Mouse (Mus musculus) heart, adult 8-10 months (tissue): ENCODE measurements at regions not wholly inside any gene's neighbourhood (a gene's known extent, or its start where the extent isn't known, plus 50 kb on each side); places are given as distances from the start of the nearest gene placed in this dataset.
"Not testable (repeated sequence)": the region's sequence is repeated elsewhere in the genome, so short reads cannot be mapped to it uniquely, and the experiment has no call there.

Experiments used
- DNase-seq: peaks from one replicate; pipeline ENCODE4 v3.0.0; 2022; ENCODE audit warnings: low spot score

DNA sequence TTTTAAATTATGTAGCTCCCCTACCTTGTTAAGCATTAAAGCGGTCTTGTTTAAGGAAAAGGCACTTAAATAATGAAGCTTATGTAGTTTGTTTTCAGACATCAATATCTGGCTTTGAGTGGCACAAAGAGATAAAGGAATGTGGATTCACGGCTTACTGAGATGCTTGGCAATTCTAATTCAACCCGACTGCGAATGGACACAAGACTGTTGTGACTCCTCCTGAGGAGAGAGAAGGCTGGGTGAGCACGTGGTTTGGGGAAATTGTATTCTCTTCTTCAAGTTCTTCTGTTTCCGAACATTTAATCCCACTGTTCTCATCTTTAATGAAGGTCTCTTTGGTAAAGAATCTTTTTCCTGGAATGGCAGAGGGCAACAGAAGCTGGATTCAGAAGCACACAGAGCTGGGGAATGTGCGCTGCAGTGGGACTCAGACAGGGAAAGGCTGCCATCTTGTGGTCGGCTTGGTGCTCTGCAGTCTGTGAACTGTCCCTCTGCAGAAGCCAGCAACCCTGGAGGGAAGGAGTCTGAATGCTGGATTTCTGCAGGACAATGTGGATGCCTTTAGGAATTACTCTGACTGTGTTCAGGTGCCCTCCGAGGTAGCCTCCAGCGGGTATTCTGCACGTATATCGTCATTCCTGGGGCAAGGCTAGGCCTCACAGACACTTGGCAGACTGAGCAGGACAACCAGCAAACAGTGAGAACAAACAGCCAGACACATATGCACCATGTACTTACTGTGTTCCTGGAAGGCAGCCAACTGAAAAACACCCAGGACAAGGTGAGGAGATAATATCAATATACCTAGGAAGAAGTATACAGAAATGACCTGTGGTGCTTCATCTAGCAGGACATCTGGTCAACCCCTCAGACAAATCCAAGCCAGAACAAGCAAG, 54.0 kb upstream of the Pax1 start:
- peak; percentile 15 for DNase-seq

GRCm38 (mm10) chr2:147306728-147307127, 55.0 kb upstream of the Pax1 start:
- no peak for DNase-seq

DNA sequence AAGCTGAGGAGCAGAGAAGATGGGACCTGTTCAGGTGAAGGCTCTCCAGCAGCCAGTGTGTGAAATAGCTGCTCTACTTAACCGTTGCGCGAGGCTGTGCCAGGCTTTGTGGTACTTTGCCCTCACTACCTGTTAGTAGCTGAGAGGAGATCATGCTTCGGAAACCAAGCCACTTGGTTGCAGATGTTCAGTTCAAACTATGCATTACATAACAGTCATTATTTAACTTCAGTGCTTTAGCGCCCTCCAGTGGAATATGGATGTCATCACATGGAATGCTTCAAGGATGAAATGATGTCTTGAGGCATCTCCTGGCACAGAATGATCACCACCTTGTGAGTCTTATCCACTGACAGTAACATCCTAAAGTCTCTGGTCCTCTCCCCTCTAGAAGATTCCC, 56.5 kb upstream of the Pax1 start:
- no peak for DNase-seq

DNA sequence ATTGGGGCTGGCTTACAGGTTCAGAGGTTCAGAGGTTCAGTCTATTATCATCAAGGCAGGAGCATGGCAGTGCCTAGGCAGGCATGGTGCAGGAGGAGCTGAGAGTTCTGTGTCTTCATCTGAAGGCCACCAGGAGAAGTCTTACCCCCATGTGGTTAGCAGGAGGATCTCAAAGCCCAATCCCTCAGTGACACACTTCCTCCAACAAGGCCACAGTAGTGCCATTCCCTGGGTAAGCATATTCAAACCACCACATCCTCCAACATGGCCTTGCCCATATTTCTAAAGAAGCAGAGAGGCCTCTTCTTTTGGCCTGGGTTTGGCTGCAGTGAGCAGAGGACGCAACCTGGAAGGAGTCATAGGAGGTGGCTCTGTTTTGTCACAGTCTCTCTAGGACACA, 61.2 kb upstream of the Pax1 start:
- DNase-seq = no peak

DNA sequence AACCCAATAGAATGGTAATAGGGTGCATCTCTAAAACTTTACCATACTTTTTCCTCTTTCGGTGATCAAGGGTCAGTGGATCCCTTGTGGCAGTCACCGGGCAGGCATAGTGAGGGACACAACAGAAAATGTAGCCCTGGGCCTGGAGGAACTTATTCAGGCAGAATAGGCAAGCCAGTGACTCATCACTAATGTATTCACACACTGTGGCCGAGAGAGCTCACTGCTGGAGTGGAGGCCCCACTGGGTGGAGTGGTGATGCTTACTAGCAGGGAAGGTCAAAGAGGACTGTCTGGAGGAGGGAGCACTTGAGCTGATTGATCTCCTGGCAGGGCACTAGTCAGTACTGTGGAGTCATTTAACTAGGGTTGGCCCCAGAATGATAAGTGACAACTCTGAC, 62.4 kb upstream of the Pax1 start:
- no peak for DNase-seq

DNA sequence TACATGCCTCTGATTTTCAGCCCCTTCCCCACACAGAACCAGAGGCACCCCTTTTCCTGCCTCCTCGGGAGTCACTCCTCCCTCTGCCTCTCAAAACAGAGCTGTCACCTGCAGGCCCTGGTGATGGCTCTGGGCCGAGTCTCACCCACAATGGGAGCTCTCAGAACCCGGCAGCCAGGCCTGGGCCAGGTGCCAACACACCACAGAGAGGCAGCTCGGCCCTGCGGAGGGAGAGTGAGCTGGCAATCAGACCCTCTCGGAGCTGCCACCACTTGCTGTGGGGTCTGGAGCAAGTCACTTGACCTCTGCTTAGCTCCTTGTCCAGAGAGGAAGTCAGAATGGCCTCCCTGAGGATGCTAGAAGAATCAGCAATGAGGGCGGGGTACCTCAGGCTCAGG, 63.2 kb upstream of the Pax1 start:
- peak; percentile 28 for DNase-seq

- no peak for DNase-seq
Measured at GRCm38 (mm10) chr2:147297876-147298498, 63.7 kb upstream of the Pax1 start.

- DNase-seq = not testable (repeated sequence)
Measured at GRCm38 (mm10) chr2:147294926-147295325, 66.8 kb upstream of the Pax1 start.

- no peak for DNase-seq
Measured at GRCm38 (mm10) chr2:147293294-147293688, 68.4 kb upstream of the Pax1 start.

DNA sequence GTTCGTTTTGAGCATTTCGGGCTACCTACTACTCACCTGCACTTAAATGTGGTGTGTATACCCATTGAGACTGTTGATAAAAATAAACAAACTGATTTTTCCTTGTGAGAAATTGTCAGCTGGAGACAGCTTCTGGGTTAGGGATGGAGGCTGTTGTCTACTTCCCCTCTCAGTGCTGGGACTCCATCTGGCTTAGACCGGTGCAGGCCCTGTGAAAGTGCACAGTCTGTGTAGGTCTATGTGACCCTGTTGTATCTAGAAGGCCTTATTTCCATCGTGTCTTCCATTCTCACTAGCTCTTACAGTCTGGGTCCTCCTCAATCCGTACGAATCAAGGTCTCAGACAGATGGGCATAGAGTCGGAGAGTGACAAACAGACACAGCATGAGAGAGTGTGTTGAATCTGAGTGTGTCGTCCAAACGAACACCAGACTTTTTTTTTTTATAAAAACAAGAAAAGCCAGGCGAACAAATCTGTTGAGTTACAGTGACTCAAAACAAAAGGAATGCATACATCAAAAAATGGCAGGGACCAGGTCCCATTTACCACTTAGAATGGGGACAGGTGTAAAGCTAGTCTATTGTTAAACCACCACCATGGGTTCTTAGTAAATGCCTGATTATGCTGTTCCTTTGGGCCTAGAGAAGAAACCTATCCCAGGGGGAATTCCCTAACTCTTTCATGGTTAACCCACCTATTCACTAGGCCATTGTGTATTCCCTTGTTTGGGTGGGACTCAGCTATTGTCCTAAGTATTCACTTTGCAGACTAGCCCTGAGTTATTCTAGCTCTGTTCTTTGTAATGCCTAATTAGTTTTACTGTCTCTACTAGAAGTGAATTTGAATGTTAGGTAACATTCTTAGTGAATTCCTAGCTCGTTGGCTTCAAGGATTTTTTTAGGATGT, 69.1 kb upstream of the Pax1 start:
- no peak for DNase-seq

GRCm38 (mm10) chr2:147283390-147283789, 78.3 kb upstream of the Pax1 start:
- no peak for DNase-seq

DNA sequence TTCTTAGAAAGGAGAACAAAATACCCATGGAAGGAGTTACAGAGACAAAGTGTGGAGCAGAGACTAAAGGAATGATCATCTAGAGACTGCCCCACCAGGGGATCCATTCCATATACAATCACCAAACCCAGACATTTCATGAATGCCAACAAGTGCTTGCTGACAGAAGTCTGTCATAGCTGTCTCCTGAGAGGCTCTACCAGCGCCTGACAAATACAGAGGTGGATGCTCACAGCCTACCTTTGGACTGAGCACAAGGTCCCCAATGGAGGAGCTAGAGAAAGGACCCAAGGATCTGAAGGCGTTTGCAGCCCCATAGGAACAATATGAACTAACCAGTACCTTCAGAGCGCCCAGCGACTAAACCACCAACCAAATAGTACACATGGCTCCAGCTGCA, 83.6 kb upstream of the Nkx2-2 start:
- no peak for DNase-seq

DNA sequence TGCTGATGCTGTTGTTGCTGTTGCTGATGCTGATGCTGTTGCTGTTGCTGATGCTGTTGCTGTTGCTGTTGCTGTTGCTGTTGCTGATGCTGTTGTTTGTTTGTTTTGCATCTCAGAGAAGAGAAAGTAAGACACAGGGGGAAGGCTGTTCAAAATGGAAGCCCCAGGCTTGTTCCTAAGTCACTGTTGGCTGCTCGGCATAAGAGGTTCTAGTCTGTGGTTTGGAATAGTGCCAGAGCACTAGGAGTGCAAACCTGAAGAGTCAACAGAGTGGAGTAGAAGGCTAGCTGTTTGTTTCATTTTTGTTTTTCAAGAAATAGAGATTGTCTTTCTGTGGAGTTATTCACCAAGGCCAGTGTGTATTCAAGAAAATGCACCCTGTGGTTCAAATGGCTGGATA, 75.1 kb upstream of the Nkx2-2 start:
- DNase-seq = no peak

DNA sequence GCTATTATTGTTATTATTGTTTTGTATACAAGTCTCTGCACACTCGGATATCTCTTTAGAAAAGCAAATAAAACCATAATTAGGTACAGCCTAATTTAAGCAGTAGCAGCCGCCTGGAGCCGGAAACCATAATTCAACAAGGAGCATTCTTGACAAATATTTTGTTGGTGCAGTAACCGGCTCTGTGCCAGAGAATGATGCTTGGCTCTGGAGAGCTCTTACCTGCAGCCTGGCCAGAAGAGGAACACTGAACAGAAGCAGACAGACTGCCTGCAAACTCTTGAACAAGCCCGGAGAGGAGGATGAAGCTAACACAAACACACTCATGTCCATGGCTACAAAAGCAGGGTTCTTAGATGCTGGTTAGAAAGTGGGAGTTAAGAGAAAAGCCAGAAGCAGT, 73.9 kb upstream of the Nkx2-2 start:
- no peak for DNase-seq

GRCm38 (mm10) chr2:147267257-147267656, 73.2 kb upstream of the Nkx2-2 start:
- DNase-seq = no peak

GRCm38 (mm10) chr2:147256696-147257095, 62.7 kb upstream of the Nkx2-2 start:
- peak; percentile 22 for DNase-seq

DNA sequence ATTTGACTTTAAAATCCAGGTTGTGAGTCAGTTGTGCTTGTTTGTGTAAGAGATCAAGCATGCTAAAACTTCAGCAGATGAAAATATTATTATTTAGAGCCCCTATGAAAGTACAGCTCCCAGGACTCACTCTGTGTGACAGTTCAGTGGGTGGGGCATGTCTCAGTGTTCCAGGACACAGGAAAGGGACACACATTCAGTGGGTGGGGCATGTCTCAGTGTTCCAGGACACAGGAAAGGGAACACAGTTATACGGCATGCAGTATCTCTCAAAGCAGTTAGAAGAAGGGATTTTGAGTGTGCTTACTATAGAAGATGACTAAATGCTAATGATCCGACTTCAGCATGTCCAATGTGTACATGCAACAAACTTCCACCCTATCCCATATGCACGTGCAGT, 60.9 kb upstream of the Nkx2-2 start:
- DNase-seq = no peak

- DNase-seq = no peak
Measured at GRCm38 (mm10) chr2:147254137-147254536, 60.1 kb upstream of the Nkx2-2 start.

DNA sequence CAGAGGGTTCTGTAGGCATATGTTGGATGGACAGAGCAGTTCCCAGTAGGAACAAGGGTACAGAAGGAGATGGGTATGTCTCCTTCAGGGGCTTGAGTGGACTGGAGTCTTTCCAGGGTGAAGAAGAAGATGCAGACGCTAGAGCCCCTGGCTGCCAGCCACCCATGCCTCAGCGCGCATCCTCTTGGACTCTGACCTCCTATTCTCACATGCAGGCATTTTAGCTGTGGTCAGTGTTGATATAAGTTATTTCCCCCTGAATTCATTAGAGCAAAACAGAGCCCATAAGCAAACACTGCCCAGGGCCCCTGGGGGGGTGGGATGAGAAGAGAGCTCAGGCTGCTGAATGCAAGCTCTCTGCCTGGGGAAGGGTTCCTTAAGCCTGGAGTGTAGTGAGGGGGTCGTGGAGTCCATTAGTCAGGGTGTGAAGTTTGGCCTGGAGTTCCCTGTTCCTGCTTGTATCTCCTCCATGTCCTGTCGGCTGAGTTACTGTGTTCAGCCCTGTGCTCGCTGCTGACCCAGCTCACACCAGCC, 54.0 kb upstream of the Nkx2-2 start:
- no peak for DNase-seq

- no peak for DNase-seq
Measured at GRCm38 (mm10) chr2:147247238-147247637, 53.2 kb upstream of the Nkx2-2 start.

- no peak for DNase-seq
Measured at GRCm38 (mm10) chr2:147244406-147244805, 50.4 kb upstream of the Nkx2-2 start.
